Mouse (Mus musculus) embryo, embryonic 11 days (tissue): ENCODE results near the gene Olfr935.

Source experiments
- DNase-seq: peaks from one replicate; pipeline ENCODE4 v3.0.0-alpha.2; 2015

Olfr935 gene

GRCm38 (mm10) chr9:38999583-38999982 lies at the start of gene Olfr935:
Olfr935 (minus strand) TSS chr9:38999683.
- DNase-seq = no peak

DNA sequence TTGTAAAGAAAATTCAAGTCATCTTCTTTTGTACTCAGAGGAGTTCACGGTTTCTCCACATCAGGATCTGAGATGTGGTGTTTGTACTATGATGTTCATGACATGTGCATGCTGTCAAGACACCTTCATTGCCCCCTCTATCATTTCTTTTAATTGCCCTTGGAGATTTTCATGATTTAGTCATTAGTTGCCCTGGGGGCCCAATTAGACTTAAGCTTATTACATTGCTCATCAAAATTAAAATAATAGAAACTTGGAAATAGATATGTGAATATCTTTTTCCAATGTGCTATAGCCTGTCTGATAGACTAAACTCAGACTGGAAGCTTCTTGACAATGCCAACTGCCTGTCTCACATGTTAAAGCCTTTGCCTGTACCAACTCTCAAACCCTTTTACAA lies 23.8 kb upstream of the Olfr935 start, which contains the start of gene Olfr146:
Gene Olfr146, minus strand, starts transcription at position 101 of the 400 bp plus-strand sequence.
- DNase-seq = no peak

GRCm38 (mm10) chr9:38988215-38988614 lies 11.3 kb downstream of the Olfr935 start, which contains the start of gene Olfr934:
Olfr934 (minus strand) TSS chr9:38988315.
- DNase-seq = no peak

DNA sequence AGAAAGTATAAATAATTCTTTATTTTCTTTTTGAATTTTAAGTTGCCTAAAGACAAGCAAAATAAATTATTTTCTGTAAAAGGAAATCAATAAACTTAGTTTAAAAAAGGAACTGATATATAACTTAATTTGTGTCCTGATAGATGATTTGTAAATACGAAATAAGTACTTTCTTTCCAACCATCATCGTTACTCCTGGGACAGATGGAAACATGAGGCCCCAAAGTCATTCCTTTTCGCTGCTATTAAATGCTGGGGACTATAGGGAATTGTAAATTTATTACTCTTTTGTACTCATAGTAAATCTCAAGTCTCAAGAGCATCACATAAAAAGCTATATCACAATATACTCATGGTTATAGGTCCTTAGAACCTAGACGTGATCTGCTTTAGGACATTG lies 27.5 kb downstream of the Olfr935 start, which contains the start of gene Olfr933:
Gene Olfr933, plus strand, starts transcription at position 301 of the 400 bp plus-strand sequence.
- DNase-seq = no peak

DNA sequence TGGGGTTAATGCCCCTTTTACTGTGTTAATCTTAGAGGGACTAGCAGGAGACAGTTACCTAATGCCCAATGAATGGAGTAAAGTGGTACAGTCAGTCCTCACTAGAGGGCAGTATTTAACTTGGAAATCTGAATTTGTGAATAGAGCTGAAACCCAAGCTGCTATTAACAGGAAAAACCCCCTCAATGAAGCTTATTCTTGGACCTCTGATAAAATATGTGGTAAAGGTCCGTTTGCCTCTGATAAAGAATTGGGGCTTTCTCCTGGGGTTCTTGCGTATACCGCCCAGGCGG lies 45.4 kb downstream of the Olfr935 start:
- peak; percentile 13 for DNase-seq

DNA sequence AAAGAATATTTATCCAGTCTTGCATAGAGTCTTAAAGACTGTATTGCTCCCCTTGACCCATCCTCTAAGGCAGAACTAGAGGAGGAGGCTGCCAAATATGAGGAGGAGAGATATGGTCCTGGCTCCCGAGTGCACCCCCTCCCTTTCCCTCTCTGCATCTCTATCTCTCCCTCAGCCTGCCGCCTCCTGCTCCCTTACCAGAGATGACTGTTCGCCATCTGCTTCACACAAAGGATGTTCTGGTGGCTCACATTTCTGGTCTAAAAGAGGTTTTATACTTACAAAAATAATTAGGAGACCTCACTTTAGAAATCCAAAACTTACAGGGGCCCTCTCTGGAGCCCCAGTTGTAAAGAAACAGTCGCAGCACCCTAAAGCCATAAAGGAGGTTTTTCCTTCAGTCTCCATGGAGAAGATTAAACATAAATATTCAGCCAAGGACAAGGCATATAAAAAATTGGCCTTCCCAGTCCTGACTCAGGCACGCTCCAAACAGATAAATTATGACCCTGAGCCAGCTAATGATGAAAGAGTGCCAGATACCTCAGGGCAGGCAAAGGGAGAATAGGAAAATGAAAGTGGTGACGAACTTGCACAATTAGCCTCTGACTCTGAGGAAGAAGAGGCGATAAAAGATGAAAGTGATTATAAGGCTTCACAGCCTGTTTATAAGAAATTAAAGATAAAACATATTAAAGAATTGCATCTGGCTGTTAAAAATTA lies 45.9 kb downstream of the Olfr935 start:
- peak; percentile 1 for DNase-seq
